8 mouse cellular contexts compared by ENCODE assay signal in genomic region chr4:45489141-45490035, GRCm38 (mm10). TPM values are rescaled to one million over a fixed set of nuclear protein-coding genes. Genes with fewer than 3 reads are reported as not detected.
A peak's percentile ranks its signal among the peaks of the same experiment; 100 is the strongest.
DNase-seq lines count a peak whose midpoint lies in the region; ATAC-seq lines count a peak whose summit lies in the region.

No protein-coding gene starts in this region.

- H3K4me3 ChIP-seq in embryonic facial prominence, embryonic 12.5 days, result no peak overlapping the region
- H3K4me3 ChIP-seq in heart, embryonic 11.5 days (ENCODE audit: low read depth, low read length), result no peak overlapping the region
- no peak overlapping the region for H3K4me3 ChIP-seq in kidney, embryonic 15.5 days (replicated peaks)

- no peak; the same call in 1 of the 2 replicates for ATAC-seq in embryonic facial prominence, embryonic 12.5 days (ENCODE audit: insufficient number of reproducible peaks, insufficient read depth, low FRiP score, low TSS enrichment)
- ATAC-seq in heart, embryonic 11.5 days (replicated peaks; ENCODE audit: insufficient number of reproducible peaks, low FRiP score, low TSS enrichment), result peak; percentile 28; the same call in 1 of the 2 replicates
- ATAC-seq in kidney, embryonic 15.5 days (replicated peaks; ENCODE audit: low FRiP score), result peak; percentile 54

- H3K9ac ChIP-seq in embryonic facial prominence, embryonic 12.5 days, result no peak overlapping the region
- peak overlapping the region; percentile 61 for H3K9ac ChIP-seq in heart, embryonic 11.5 days (ENCODE audit: low read depth, low read length)
- 0 out of 2 replicates have a peak overlapping the region, but pooled peaks have one; percentile 11 for H3K9ac ChIP-seq in kidney, embryonic 15.5 days

- H3K36me3 ChIP-seq in embryonic facial prominence, embryonic 12.5 days, result peaks cover 7% of the 10 kb centered on the region; the same call in 1 of the 2 replicates
- 0 out of 2 replicates have a peak, but pooled peaks cover 3% of the 10 kb centered on the region for H3K36me3 ChIP-seq in heart, embryonic 11.5 days (ENCODE audit: control insufficient read depth, insufficient read depth, low read length)
- peaks cover 13% of the 10 kb centered on the region; the same call in 1 of the 2 replicates for H3K36me3 ChIP-seq in kidney, embryonic 15.5 days

- peak overlapping the region; percentile 79 for H3K27ac ChIP-seq in embryonic facial prominence, embryonic 12.5 days
- H3K27ac ChIP-seq in heart, embryonic 11.5 days (ENCODE audit: low read depth, low read length), result peak overlapping the region; percentile 87
- H3K27ac ChIP-seq in kidney, embryonic 15.5 days, result peak overlapping the region; percentile 93

- H3K4me1 ChIP-seq in embryonic facial prominence, embryonic 12.5 days, result peaks cover 77% of the 10 kb centered on the region
- H3K4me1 ChIP-seq in heart, embryonic 11.5 days (ENCODE audit: control insufficient read depth, insufficient read depth, low read length), result peaks cover 88% of the 10 kb centered on the region
- H3K4me1 ChIP-seq in kidney, embryonic 15.5 days, result peaks cover 87% of the 10 kb centered on the region

- H3K4me2 ChIP-seq in embryonic facial prominence, embryonic 12.5 days (replicated peaks), result peak overlapping the region; percentile 26; the same call in 1 of the 2 replicates
- peak overlapping the region; percentile 49 for H3K4me2 ChIP-seq in heart, embryonic 11.5 days
- H3K4me2 ChIP-seq in kidney, embryonic 15.5 days, result peak overlapping the region; percentile 33

- WGBS in embryonic facial prominence, embryonic 12.5 days, result 20% methylated on average over 18 of the region's 18 CpGs
- WGBS in heart, embryonic 11.5 days (ENCODE audit: insufficient replicate concordance), result 28% methylated on average over 18 of the region's 18 CpGs
- 27% methylated on average over 18 of the region's 18 CpGs for WGBS in kidney, embryonic 15.5 days

- peak; percentile 96 for DNase-seq in 3134 (ENCODE audit: extremely low read depth, insufficient read length, low spot score)
- DNase-seq in adrenal gland, adult 18-20 months (ENCODE audit: low spot score in 2 of 2), result peak; percentile 76 to 79
- DNase-seq in lung, postnatal 14 days, result peak; percentile 90
- DNase-seq in right cerebral cortex, postnatal 14 days, result peak; percentile 64
- DNase-seq in B cell, adult 2 months, result no peak

- H3K9me3 ChIP-seq in embryonic facial prominence, embryonic 12.5 days, result no peaks in the 10 kb centered on the region
- H3K9me3 ChIP-seq in heart, embryonic 11.5 days (replicated peaks; ENCODE audit: control insufficient read depth, low read length), result no peaks in the 10 kb centered on the region
- H3K9me3 ChIP-seq in kidney, embryonic 15.5 days (replicated peaks), result no peaks in the 10 kb centered on the region

- H3K27me3 ChIP-seq in embryonic facial prominence, embryonic 12.5 days, result 0 out of 2 replicates have a peak, but pooled peaks cover 3% of the 10 kb centered on the region
- no peaks in the 10 kb centered on the region for H3K27me3 ChIP-seq in heart, embryonic 11.5 days (ENCODE audit: control insufficient read depth, insufficient read depth, low read length)
- no peaks in the 10 kb centered on the region for H3K27me3 ChIP-seq in kidney, embryonic 15.5 days

RNA-seq across cellular contexts. Expression of gene Shb, which starts 42.9 kb away (rescaled TPM):
- total RNA-seq in adrenal gland, adult 18-20 months (2021), result 100 to 1,000 TPM in 1 of 2 experiments, 10 to 100 TPM in 1; 75.3 to 151 TPM
- 8.3 and 9.6 TPM in 2 replicates for polyA plus RNA-seq in embryonic facial prominence, embryonic 12.5 days (2016; fragmentation: Nextera tagmentation; extraction: Ambion mirVana)
- 9.2 and 11.1 TPM in 2 replicates for polyA plus RNA-seq in heart, embryonic 11.5 days (2014; fragmentation: Nextera tagmentation; extraction: Ambion mirVana)
- 3.8 and 4.9 TPM in 2 replicates for polyA plus RNA-seq in kidney, embryonic 15.5 days (2015; fragmentation: Nextera tagmentation; extraction: Ambion mirVana)

Comparison
In these comparisons a context has a peak if more than half of its experiments do, and no peak if none do; other contexts are left out.
1. DNase-seq: peak in 3134 (single experiment), adrenal gland, adult 18-20 months (2 of 2), lung, postnatal 14 days (single experiment) and right cerebral cortex, postnatal 14 days (single experiment); none in B cell, adult 2 months (0 of 2).
2. Peak in every context shown above with its lines, with median percentiles within 50 percentile points of each other: H3K27ac ChIP-seq and H3K4me2 ChIP-seq.